Mouse (Mus musculus) gastrocnemius, adult 18-20 months (tissue): ENCODE measurements around the gene Csf3. TPM values are rescaled to one million over a fixed set of nuclear protein-coding genes. Genes with fewer than 3 reads are reported as not detected.
"Not testable (repeated sequence)": the region's sequence is repeated elsewhere in the genome, so short reads cannot be mapped to it uniquely, and the experiment has no call there.

Experiments used
- DNase-seq: peaks from one replicate; pipeline ENCODE4 v3.0.0; 2021; ENCODE audit warnings: low spot score
- total RNA-seq, 2 experiments: library from RNA; stranded (reverse); gene quantifications; 2 replicates each; pipeline ENCODE4 v1.2.3; 2021

Csf3 gene
- total RNA-seq, 2 experiments from 2014 or later, result not detected

GRCm38 (mm10) chr11:98696454-98697216 lies 4.4 kb upstream of the Csf3 start:
- no peak for DNase-seq

GRCm38 (mm10) chr11:98697225-98697624 lies 3.8 kb upstream of the Csf3 start:
- DNase-seq, result no peak

DNA sequence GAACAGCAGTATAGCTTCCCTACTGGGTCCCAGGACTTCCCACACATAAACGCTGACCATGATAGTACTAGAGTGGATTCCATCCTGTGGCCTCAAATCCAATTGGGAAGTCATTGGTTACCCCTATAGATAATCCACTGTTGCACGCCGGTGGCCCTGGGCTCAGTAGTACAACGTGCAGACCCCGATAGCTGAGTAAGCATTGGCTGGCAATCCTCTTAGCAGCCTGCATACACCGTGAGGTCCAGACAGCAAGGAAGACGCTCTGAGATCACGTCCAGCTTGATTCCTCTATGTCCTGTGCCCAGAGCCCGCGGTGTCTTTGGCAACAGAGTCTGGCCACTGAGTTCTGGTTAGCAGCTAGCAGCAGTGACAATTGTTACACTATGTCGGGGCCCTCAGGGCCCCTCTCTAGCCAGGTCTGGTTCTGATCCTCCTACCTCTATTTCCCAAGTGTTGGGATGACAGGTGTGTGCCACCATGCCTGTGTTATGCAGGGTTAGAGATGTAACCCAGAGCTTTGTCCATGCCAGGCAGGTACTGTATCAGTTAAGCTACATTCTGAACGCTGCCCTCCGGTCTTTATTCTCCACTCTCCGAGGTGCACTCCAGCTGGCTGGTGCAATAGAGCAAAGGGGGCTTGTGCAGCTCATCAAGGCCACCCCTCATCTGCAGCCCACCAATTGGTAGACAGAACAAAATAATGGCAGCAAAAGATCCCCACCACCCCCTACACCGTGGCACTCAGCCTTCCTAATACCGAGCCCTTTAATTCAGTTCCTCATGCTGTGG lies 2.0 kb upstream of the Csf3 start:
- DNase-seq, result no peak

- DNase-seq, result peak; percentile 79
Observed at GRCm38 (mm10) chr11:98699911-98700310, 1.2 kb upstream of the Csf3 start.

DNA sequence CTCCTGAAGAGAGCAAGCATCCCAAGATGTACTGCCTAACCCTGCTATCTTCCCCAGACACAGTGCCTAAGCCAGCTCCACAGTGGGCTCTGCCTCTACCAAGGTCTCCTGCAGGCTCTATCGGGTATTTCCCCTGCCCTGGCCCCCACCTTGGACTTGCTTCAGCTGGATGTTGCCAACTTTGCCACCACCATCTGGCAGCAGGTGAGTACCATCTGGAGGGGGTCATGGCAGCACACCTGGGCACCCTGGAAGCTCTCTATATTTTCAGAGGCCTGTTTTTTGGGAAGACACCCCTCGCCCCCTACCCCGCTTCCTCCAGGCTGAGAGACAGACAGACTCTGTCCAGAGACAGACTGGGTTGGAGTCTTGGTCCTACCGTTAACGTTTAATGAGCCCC lies 1.3 kb downstream of the Csf3 start:
- DNase-seq, result no peak

DNA sequence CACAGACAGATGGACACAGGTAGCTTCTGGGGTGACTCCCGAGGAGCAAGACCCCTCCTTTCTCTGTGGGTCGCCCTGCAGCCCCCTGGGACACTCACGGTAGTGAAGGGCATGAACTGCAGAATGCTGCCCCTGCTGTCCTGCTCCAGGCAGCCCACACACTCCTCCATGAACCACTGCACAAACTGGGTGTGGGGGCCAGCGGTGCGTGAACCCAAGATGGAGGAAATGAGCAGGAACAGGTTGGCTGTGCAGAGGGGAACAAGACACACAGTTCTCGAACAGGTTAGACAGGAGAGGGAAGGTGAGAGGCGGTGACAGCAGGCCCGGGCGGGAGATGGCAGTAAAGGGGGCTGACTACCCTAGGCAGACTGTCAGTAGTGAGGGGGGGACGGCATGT lies 4.0 kb downstream of the Csf3 start:
- no peak for DNase-seq

DNA sequence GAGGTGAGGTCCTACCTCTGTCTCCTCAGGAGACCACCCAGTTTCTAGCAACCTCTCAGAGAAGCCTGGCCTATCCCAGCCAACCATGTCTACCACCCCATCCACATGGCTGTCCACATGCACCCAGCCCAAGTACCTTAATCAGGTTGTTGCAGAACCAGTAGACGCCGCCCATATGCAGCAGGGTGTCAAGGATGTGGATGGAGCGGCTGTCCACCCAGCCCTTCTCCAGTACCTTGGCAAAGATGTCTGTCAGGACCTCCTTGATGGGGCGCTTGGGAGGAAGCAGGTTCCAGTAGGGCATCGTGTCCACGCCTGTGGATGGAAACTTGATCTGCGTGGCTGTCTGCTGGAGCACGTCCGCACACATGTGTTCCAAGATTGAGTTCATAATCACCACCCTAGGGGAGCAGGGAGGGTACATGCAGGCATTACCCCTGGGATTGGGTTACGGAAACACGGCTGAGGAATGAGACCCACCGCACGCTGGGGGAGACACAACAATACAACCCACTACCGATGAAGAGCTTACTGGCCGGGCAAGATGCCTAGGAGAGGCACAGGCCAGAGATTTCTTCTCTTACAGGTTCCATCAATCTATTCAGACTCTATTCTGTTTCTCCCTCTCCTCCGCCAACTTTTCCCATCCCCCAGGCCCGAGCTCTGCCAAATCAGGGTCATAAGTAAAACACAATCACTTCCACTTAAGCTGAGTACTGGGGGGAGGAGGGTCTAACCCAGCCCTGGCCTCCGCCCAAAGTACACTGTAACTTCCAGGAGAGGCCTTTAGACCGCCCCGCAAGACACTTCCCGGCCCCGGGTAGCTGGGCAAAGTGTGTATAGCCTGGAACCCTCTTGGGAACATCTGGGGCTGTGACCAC lies 6.6 kb downstream of the Csf3 start:
- DNase-seq, result no peak

GRCm38 (mm10) chr11:98708282-98708956 lies 7.4 kb downstream of the Csf3 start:
- DNase-seq, result peak; percentile 40

GRCm38 (mm10) chr11:98709001-98709741 lies 8.1 kb downstream of the Csf3 start:
- peak; percentile 44 for DNase-seq

DNA sequence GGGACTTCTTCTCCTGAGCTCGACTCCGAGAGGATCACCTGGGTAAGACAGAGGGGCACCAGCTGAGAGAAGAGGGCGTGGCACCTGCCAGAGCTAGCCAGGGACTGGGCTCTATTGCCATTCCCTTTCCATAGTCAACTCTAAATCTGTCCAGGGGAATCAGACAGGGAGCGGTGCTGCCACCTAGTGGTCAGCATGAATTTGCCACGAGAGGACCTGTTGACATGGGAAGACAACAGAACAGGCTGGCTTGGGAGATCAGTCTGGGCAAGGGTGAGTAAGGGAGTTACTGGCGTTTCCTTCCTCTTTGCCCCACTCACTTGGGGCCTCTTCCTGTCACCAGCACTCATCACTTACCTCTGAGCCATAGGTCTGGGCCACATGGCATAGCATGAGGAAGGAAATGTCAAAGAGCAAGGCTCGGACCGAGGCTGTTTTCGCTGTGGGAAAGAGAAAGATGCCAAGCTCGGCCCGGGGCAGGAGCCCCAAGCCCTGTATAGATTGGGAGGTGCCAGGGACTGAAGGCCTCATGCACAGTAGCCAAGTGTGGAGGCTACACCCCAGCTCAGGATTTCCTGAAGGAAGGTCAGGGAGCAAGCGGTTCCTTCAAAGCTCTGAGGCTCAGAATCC lies 9.5 kb downstream of the Csf3 start:
- peak; percentile 87 for DNase-seq

DNA sequence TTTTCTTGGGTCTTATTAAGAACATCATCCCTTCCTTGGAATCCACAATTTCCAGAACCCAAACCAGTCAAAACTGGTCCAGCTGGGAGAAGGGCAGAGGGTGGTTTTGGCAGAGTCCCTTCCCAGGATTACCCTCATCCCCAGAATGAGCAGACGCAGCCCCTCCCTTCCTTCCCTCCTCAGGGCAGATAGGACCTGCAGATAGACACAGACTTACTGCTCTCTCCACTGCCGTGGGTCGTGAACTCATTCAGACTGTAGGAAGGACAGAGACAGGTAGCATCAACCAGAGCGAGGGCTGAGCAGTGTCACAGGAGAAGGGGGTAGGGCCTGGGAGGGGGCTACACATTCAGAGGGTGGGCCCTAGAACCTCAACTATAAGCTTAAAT lies 10.0 kb downstream of the Csf3 start:
- no peak for DNase-seq

DNA sequence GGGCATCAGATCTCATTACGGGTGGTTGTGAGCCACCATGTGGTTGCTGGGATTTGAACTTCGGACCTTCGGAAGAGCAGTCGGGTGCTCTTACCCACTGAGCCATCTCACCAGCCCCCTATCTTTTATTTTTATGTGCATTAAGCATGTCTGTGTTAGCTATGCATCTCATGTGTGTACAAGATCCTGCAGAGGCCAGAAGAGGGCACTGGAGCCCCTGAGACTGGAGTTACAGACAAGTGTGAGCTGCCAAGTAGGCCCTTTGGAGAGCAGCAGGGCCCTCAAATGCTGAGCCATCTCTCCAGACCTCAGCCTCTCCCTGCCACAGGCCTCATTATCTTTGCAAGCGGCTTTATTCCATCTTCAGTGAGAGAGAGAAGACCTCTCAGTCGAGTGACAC lies 10.9 kb downstream of the Csf3 start:
- not testable (repeated sequence) for DNase-seq

- no peak for DNase-seq
Observed at GRCm38 (mm10) chr11:98713703-98714102, 12.6 kb downstream of the Csf3 start.

DNA sequence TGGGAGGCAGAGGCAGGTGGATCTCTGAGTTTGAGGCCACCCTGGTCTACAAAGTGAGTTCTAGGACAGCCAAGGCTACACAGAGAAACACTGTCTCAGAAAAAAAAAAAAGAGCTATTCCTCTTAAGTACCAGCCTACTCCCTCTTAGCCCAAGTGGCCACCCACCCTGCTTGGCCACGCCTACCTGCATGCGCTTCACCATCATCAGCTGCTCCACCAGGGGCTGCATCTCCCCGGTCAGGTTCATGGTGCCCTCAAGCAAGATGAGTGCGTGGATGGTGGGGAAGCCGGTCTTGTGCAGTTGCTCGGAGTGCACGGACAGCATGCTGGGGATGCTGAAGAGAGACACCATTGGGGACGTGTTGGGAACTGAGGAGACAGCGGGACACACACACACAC lies 14.9 kb downstream of the Csf3 start:
- DNase-seq, result no peak

DNA sequence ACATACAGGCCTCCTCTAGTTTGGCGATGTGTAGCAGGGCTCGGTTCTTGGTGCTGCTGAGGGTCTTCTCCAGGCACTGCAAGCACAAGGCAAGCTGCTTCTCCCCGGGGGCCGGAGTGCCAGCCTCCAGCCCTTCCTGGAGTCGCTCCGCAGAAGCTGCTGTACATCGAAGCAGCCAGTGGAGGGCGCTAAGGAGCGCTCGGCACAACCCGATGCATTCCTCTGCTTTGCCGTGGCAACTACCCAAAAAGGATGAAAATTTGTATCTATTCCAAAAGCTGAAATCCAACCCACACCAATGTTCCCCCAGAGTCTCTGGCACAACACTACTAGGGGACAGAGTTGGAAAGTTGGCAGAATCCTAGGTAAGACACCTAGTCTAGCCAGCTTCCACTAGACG lies 16.8 kb downstream of the Csf3 start:
- DNase-seq, result peak; percentile 91

GRCm38 (mm10) chr11:98720756-98721155 lies 19.7 kb downstream of the Csf3 start:
- no peak for DNase-seq

- DNase-seq, result peak; percentile 93
Observed at GRCm38 (mm10) chr11:98721458-98722226, 20.6 kb downstream of the Csf3 start.

GRCm38 (mm10) chr11:98723098-98723497 lies 22.0 kb downstream of the Csf3 start:
- no peak for DNase-seq

DNA sequence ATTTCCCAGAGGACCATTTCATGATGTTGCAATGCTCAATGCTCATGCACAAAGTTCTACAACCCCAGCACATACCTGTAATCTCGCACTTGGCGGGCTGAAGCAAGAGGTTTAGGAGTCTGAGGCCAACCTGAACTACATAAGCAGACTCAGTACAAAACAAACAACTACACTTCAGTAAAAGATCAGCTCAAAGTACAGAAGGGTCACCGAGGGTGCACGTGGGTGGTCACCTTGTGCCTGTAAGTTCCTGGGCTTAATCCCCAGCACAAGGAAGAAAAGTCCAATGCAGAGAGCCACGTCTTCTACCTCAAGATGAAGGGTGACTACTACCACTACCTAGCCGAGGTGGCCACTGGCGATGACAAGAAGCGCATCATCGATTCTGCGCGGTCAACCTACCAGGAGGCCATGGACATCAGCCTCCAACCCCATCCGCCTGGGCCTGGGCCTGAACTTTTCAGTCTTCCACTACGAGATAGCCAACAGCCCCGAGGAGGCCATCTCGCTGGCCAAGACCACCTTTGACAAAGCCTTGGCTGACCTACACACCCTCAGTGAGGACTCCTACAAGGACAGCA lies 25.0 kb downstream of the Csf3 start:
- no peak for DNase-seq
